Mouse (Mus musculus) ES-E14 (cell line): ENCODE measurements around the gene Cd6. TPM values are rescaled to one million over a fixed set of nuclear protein-coding genes. Genes with fewer than 3 reads are reported as not detected.

Source experiments
- DNase-seq: peaks from one replicate; pipeline ENCODE4 v3.0.0-alpha.2; 2013; ENCODE audit warnings: low read depth, low spot score
- H3K27ac ChIP-seq: 2 replicates; pipeline ENCODE4 v1.5.1; 2012; ENCODE audit warnings: low read depth, mild to moderate bottlenecking, low read length, moderate library complexity, mixed read lengths; ENCODE audit not compliant: poor library complexity, insufficient read depth, severe bottlenecking
- H3K36me3 ChIP-seq: 2 replicates; pipeline ENCODE4 v1.6.1; 2012; ENCODE audit warnings: mild to moderate bottlenecking, low read length, moderate library complexity, mixed read lengths; ENCODE audit not compliant: control insufficient read depth, poor library complexity, insufficient read depth, severe bottlenecking
- H3K4me1 ChIP-seq, 2 experiments: fragments of 150-350 bp in 1 of 2; sonication (generic) in 1 of 2; 2 replicates each; pipeline ENCODE4 v1.6.1; 2012; ENCODE audit warnings: low read length in 2 of 2, mild to moderate bottlenecking in 1 of 2, mixed read lengths in 1 of 2; ENCODE audit not compliant: control insufficient read depth in 2 of 2, insufficient read depth in 2 of 2, poor library complexity in 1 of 2
- H3K4me3 ChIP-seq, 2 experiments: fragments of 150-350 bp in 1 of 2; sonication (generic) in 1 of 2; 2 replicates each; pipeline ENCODE4 v1.5.1; 2012; ENCODE audit warnings: low read length in 2 of 2, low read depth in 1 of 2, mild to moderate bottlenecking in 1 of 2, mixed read lengths in 1 of 2; ENCODE audit not compliant: insufficient read depth in 1 of 2, poor library complexity in 1 of 2, severe bottlenecking in 1 of 2
- H3K9ac ChIP-seq: 2 replicates; pipeline ENCODE4 v1.6.1; 2012; ENCODE audit warnings: low read depth, mild to moderate bottlenecking, low read length, mixed read lengths; ENCODE audit not compliant: poor library complexity, insufficient read depth, severe bottlenecking
- H3K9me3 ChIP-seq: fragments of 150-350 bp; sonication (generic); 2 replicates; pipeline ENCODE4 v1.6.1; 2012; ENCODE audit warnings: low read depth, mild to moderate bottlenecking, low read length; ENCODE audit not compliant: control insufficient read depth, insufficient read depth
- CHD2 ChIP-seq: IDR thresholded peaks from 2 replicates; pipeline ENCODE4 v1.6.1; 2014; ENCODE audit warnings: mild to moderate bottlenecking, low read depth, low read length, inconsistent platforms
- HCFC1 ChIP-seq: IDR thresholded peaks from 2 replicates; pipeline ENCODE4 v1.6.1; 2012; ENCODE audit warnings: low read length, inconsistent platforms, borderline replicate concordance; ENCODE audit not compliant: insufficient read depth
- MAFK ChIP-seq: IDR thresholded peaks from 2 replicates; pipeline ENCODE4 v1.6.1; 2014; ENCODE audit warnings: mild to moderate bottlenecking, low read depth, low read length, inconsistent platforms; ENCODE audit not compliant: insufficient read depth
- ZC3H11A ChIP-seq: IDR thresholded peaks from 2 replicates; pipeline ENCODE4 v1.6.1; 2012; ENCODE audit warnings: low read depth, mild to moderate bottlenecking, inconsistent platforms, low read length, borderline replicate concordance
- ZNF384 ChIP-seq: IDR thresholded peaks from 2 replicates; pipeline ENCODE4 v1.6.1; 2012; ENCODE audit warnings: low read depth, low read length, inconsistent platforms
- in situ Hi-C, 2 experiments: fragments of 600-800 bp; cut with MboI; formaldehyde crosslinking; loops; one replicate each; pipeline ENCODE4 v1.15.1; 2025; ENCODE audit warnings: low sequenced_read_pairs in 2 of 2, inconsistent platforms in 1 of 2; ENCODE audit not compliant: unreplicated experiment in 2 of 2
- total RNA-seq: library from RNA; depleted of rRNA; stranded (reverse); fragments of 300-350 nt; gene quantifications from 2 replicates; pipeline ENCODE4 v1.2.3, GENCODE M21; 2012

Cd6 gene
- total RNA-seq, 1 experiment = 3.4 TPM

- no peak for DNase-seq
- no peaks in the 10 kb centered on the region for H3K9me3 ChIP-seq
- no peak overlapping the region for H3K9ac ChIP-seq
- no peaks in the 10 kb centered on the region for H3K4me1 ChIP-seq
- H3K27ac ChIP-seq = no peak overlapping the region
- H3K4me3 ChIP-seq = no peak overlapping the region
- in situ Hi-C loops = no loop called here
- no peaks in the 10 kb centered on the region for H3K36me3 ChIP-seq
- no peak for TF ChIP-seq CHD2
- TF ChIP-seq HCFC1 = no peak
- no peak for TF ChIP-seq MAFK
- TF ChIP-seq ZC3H11A = no peak
These were observed 79.7 kb downstream of the Cd6 start for GRCm38 (mm10) chr19:10750161-10750560.

- no peak overlapping the region for H3K9ac ChIP-seq
- no peaks in the 10 kb centered on the region for H3K9me3 ChIP-seq
- no peak for TF ChIP-seq MAFK
- TF ChIP-seq HCFC1 = no peak
- no peak for TF ChIP-seq ZNF384
- TF ChIP-seq ZC3H11A = no peak
- H3K36me3 ChIP-seq = no peaks in the 10 kb centered on the region
- H3K4me1 ChIP-seq = no peaks in the 10 kb centered on the region
- H3K27ac ChIP-seq = no peak overlapping the region
- in situ Hi-C loops = no loop called here
- no peak for DNase-seq
- no peak overlapping the region for H3K4me3 ChIP-seq
These were observed 80.6 kb downstream of the Cd6 start for GRCm38 (mm10) chr19:10749295-10749694.

- H3K4me3 ChIP-seq = no peak overlapping the region
- H3K27ac ChIP-seq = no peak overlapping the region
- no peak for DNase-seq
- H3K36me3 ChIP-seq = no peaks in the 10 kb centered on the region
- H3K9ac ChIP-seq = no peak overlapping the region
- no peaks in the 10 kb centered on the region for H3K9me3 ChIP-seq
- TF ChIP-seq CHD2 (no peak), HCFC1 (no peak), ZC3H11A (no peak), MAFK (no peak), ZNF384 (no peak)
- no peaks in the 10 kb centered on the region for H3K4me1 ChIP-seq
- in situ Hi-C loops = no loop called here
These were observed 81.3 kb downstream of the Cd6 start for GRCm38 (mm10) chr19:10748401-10749102.

- Histone ChIP-seq H3K36me3 (no peaks in the 10 kb centered on the region), H3K27ac (no peak overlapping the region), H3K4me3 (no peak overlapping the region), H3K4me1 (no peaks in the 10 kb centered on the region), H3K9me3 (no peaks in the 10 kb centered on the region), H3K9ac (no peak overlapping the region)
- TF ChIP-seq MAFK (no peak), ZNF384 (no peak), HCFC1 (no peak), ZC3H11A (no peak), CHD2 (no peak)
- no peak for DNase-seq
- in situ Hi-C loops = no loop called here
These were observed 82.1 kb downstream of the Cd6 start for GRCm38 (mm10) chr19:10747718-10748117.

- H3K4me1 ChIP-seq = no peaks in the 10 kb centered on the region
- H3K9me3 ChIP-seq = no peaks in the 10 kb centered on the region
- DNase-seq = no peak
- in situ Hi-C loops = no loop called here
- H3K9ac ChIP-seq = no peak overlapping the region
- H3K4me3 ChIP-seq = no peak overlapping the region
- TF ChIP-seq CHD2 = no peak
- TF ChIP-seq MAFK = no peak
- no peak for TF ChIP-seq ZNF384
- TF ChIP-seq ZC3H11A = no peak
- no peak for TF ChIP-seq HCFC1
- H3K27ac ChIP-seq = no peak overlapping the region
- no peaks in the 10 kb centered on the region for H3K36me3 ChIP-seq
These were observed 82.7 kb downstream of the Cd6 start for GRCm38 (mm10) chr19:10747182-10747581.
